Mouse (Mus musculus) liver, embryonic 14.5 days (tissue): ENCODE results near the gene Ppfia2. TPM values are rescaled to one million over a fixed set of nuclear protein-coding genes. Genes with fewer than 3 reads are reported as not detected.

Experiments used
- ATAC-seq: fragments of 200-750 bp; cut with Nextera tagmentation; 2 replicates; pipeline ENCODE4 v1.8.0; 2017; ENCODE audit warnings: moderate number of reproducible peaks, mild to moderate bottlenecking, moderate library complexity; ENCODE audit not compliant: insufficient read depth
- DNase-seq, 3 experiments: peaks; one replicate each; pipeline ENCODE4 v3.0.0-alpha.2; 2012 to 2013; ENCODE audit warnings: low read depth in 3 of 3, low spot score in 3 of 3
- H3K27ac ChIP-seq: fragments of 300-500 bp; sonication (generic); 2 replicates; pipeline ENCODE4 v1.5.1; 2014; ENCODE audit warnings: moderate library complexity, mild to moderate bottlenecking, control low read depth, inconsistent platforms
- H3K27me3 ChIP-seq: fragments of 300-500 bp; sonication (generic); 2 replicates; pipeline ENCODE4 v1.6.1; 2014; ENCODE audit warnings: mild to moderate bottlenecking, low read length, moderate library complexity; ENCODE audit not compliant: control insufficient read depth, insufficient read depth
- H3K36me3 ChIP-seq: fragments of 300-500 bp; sonication (generic); replicated peaks from 2 replicates; pipeline ENCODE4 v1.6.1; 2014; ENCODE audit warnings: low read depth; ENCODE audit not compliant: control insufficient read depth, insufficient read depth
- H3K4me1 ChIP-seq, 2 experiments: fragments of 200-500 bp in 1 of 2; fragments of 300-500 bp in 1 of 2; sonication (generic) in 1 of 2; replicated peaks; 2 replicates each; pipeline ENCODE4 v1.6.1; 2012 to 2014; ENCODE audit warnings: antibody characterized with exemption in 1 of 2, inconsistent platforms in 1 of 2, low read length in 1 of 2; ENCODE audit not compliant: control insufficient read depth in 2 of 2, insufficient read depth in 2 of 2
- H3K4me2 ChIP-seq: fragments of 300-500 bp; sonication (generic); 2 replicates; pipeline ENCODE4 v1.6.1; 2014; ENCODE audit warnings: low read depth, mild to moderate bottlenecking, control low read depth, moderate library complexity
- H3K4me3 ChIP-seq, 2 experiments: fragments of 200-500 bp in 1 of 2; fragments of 300-500 bp in 1 of 2; sonication (generic) in 1 of 2; 2 replicates each; pipeline ENCODE4 v1.5.1; 2012 to 2014; ENCODE audit warnings: low read depth in 2 of 2, low read length in 2 of 2, mild to moderate bottlenecking in 2 of 2, control low read depth in 1 of 2, inconsistent platforms in 1 of 2, moderate library complexity in 1 of 2; ENCODE audit not compliant: insufficient read depth in 1 of 2
- H3K9ac ChIP-seq: fragments of 300-500 bp; sonication (generic); replicated peaks from 2 replicates; pipeline ENCODE4 v1.6.1; 2014; ENCODE audit warnings: mild to moderate bottlenecking, control low read depth, moderate library complexity
- H3K9me3 ChIP-seq: fragments of 300-500 bp; sonication (generic); 2 replicates; pipeline ENCODE4 v1.6.1; 2016; ENCODE audit warnings: low read length, mixed read lengths; ENCODE audit not compliant: control insufficient read depth
- CTCF ChIP-seq: IDR thresholded peaks from 2 replicates; pipeline ENCODE4 v1.5.1; 2016; ENCODE audit warnings: antibody characterized with exemption, low read depth, control low read depth
- EP300 ChIP-seq: IDR thresholded peaks from 2 replicates; pipeline ENCODE4 v1.6.1; 2016; ENCODE audit warnings: antibody characterized with exemption, low read depth
- WGBS: fragments of 180-500 bp; shearing (Covaris S2); extraction: QIAGEN DNeasy Blood & Tissue Kit; methylation state at CpG from one replicate; pipeline ENCODE4 v1.1.7; 2014; ENCODE audit not compliant: insufficient replicate concordance; 5-methylcytosine and 5-hydroxymethylcytosine counted together
- polyA plus RNA-seq, 2 experiments: library from polyadenylated mRNA; depleted of rRNA in 1 of 2; stranded (reverse) in 1 of 2; unstranded in 1 of 2; fragments of >200 nt; fragmentation: Nextera tagmentation in 1 of 2; extraction: Ambion mirVana in 1 of 2; gene quantifications; 2 replicates each; pipeline versions ENCODE4 v1.2.1 to v1.2.3; 2012 to 2014

Ppfia2 gene
- polyA plus RNA-seq, 2 experiments = 0.02 to 0.04 TPM

- Histone ChIP-seq H3K36me3 (no peaks in the 10 kb centered on the region), H3K27me3 (no peaks in the 10 kb centered on the region), H3K4me2 (no peak overlapping the region), H3K27ac (no peak overlapping the region), H3K9me3 (no peaks in the 10 kb centered on the region), H3K9ac (no peak overlapping the region), H3K4me3 (no peak overlapping the region), H3K4me1 (no peaks in the 10 kb centered on the region)
- WGBS = 41% methylated on average over 2 of the region's 2 CpGs
- ATAC-seq = no peak
- TF ChIP-seq CTCF = no peak
- no peak for TF ChIP-seq EP300
- DNase-seq = no peak
Measured at GRCm38 (mm10) chr10:106732265-106732664, 262.1 kb downstream of the Ppfia2 start.

- no peaks in the 10 kb centered on the region for H3K4me1 ChIP-seq
- H3K9ac ChIP-seq = no peak overlapping the region
- H3K27me3 ChIP-seq = no peaks in the 10 kb centered on the region
- H3K4me2 ChIP-seq = no peak overlapping the region
- no peak overlapping the region for H3K4me3 ChIP-seq
- 77% methylated on average over 4 of the region's 4 CpGs for WGBS
- TF ChIP-seq EP300 = no peak
- no peak for TF ChIP-seq CTCF
- no peaks in the 10 kb centered on the region for H3K9me3 ChIP-seq
- DNase-seq (no peak), ATAC-seq (no peak)
- no peaks in the 10 kb centered on the region for H3K36me3 ChIP-seq
- no peak overlapping the region for H3K27ac ChIP-seq
Measured at GRCm38 (mm10) chr10:106736230-106737063, 266.3 kb downstream of the Ppfia2 start.

- no peak overlapping the region for H3K4me2 ChIP-seq
- DNase-seq (no peak), ATAC-seq (no peak)
- 53% methylated on average over 3 of the region's 3 CpGs for WGBS
- H3K9me3 ChIP-seq = no peaks in the 10 kb centered on the region
- H3K9ac ChIP-seq = no peak overlapping the region
- no peaks in the 10 kb centered on the region for H3K36me3 ChIP-seq
- H3K27ac ChIP-seq = no peak overlapping the region
- no peaks in the 10 kb centered on the region for H3K4me1 ChIP-seq
- no peak overlapping the region for H3K4me3 ChIP-seq
- TF ChIP-seq CTCF (no peak), EP300 (no peak)
- H3K27me3 ChIP-seq = no peaks in the 10 kb centered on the region
Measured at GRCm38 (mm10) chr10:106738190-106738589, 268.1 kb downstream of the Ppfia2 start.

- Histone ChIP-seq H3K4me1 (no peaks in the 10 kb centered on the region), H3K9me3 (no peaks in the 10 kb centered on the region), H3K27ac (no peak overlapping the region), H3K4me2 (no peak overlapping the region), H3K4me3 (no peak overlapping the region), H3K36me3 (no peaks in the 10 kb centered on the region), H3K9ac (no peak overlapping the region), H3K27me3 (no peaks in the 10 kb centered on the region)
- ATAC-seq (no peak), DNase-seq (no peak)
- TF ChIP-seq CTCF = no peak
- TF ChIP-seq EP300 = no peak
Measured at GRCm38 (mm10) chr10:106744966-106745365, 274.8 kb downstream of the Ppfia2 start.

- H3K4me1 ChIP-seq = no peaks in the 10 kb centered on the region
- H3K27me3 ChIP-seq = no peaks in the 10 kb centered on the region
- no peak for ATAC-seq
- 61% methylated on average over 6 of the region's 6 CpGs for WGBS
- TF ChIP-seq CTCF (no peak), EP300 (no peak)
- no peak overlapping the region for H3K27ac ChIP-seq
- no peaks in the 10 kb centered on the region for H3K9me3 ChIP-seq
- H3K9ac ChIP-seq = no peak overlapping the region
- H3K36me3 ChIP-seq = no peaks in the 10 kb centered on the region
- H3K4me3 ChIP-seq = no peak overlapping the region
- no peak overlapping the region for H3K4me2 ChIP-seq
- no peak for DNase-seq
Measured at GRCm38 (mm10) chr10:106761061-106761460, 290.9 kb downstream of the Ppfia2 start.
